ENCODE assay signal across 8 mouse cellular contexts in genomic region chr2:132607141-132608093, GRCm38 (mm10). TPM values are rescaled to one million over a fixed set of nuclear protein-coding genes. Genes with fewer than 3 reads are reported as not detected.
DNase-seq lines count a peak whose midpoint lies in the region; ATAC-seq lines count a peak whose summit lies in the region.

No protein-coding gene starts in this region.

- no peaks in the 10 kb centered on the region for H3K4me1 ChIP-seq in liver, embryonic 16.5 days (ENCODE audit: control insufficient read depth, low read depth, low read length)
- H3K4me1 ChIP-seq in brown adipose tissue, adult 24 weeks (ENCODE audit: control insufficient read depth, insufficient read depth, insufficient read length, low read length) = peaks cover 5% of the 10 kb centered on the region; the same call in 1 of the 2 replicates
- H3K4me1 ChIP-seq in heart, embryonic 13.5 days = peaks cover 16% of the 10 kb centered on the region

- intact Hi-C loops in left cerebral cortex, postnatal 10 days (cut with DNase I) = loop anchor here (5.0 kb wide), 1 partner anchor 80 kb away; the partner anchor contains the start of gene Shld1
- intact Hi-C loops in gastrocnemius, postnatal 36 days (cut with DNase I) = no loop called here

- H3K9me3 ChIP-seq in liver, embryonic 16.5 days (replicated peaks; ENCODE audit: control insufficient read depth, low read length) = no peaks in the 10 kb centered on the region
- peaks cover 5% of the 10 kb centered on the region; the same call in 1 of the 2 replicates for H3K9me3 ChIP-seq in heart, embryonic 13.5 days

- no peaks in the 10 kb centered on the region for H3K36me3 ChIP-seq in liver, embryonic 16.5 days (ENCODE audit: control insufficient read depth, insufficient read depth)
- no peaks in the 10 kb centered on the region for H3K36me3 ChIP-seq in heart, embryonic 13.5 days

- ATAC-seq in liver, embryonic 16.5 days (ENCODE audit: low read depth) = 0 out of 2 replicates have a peak, but pooled peaks have one; percentile 30
- ATAC-seq in heart, embryonic 13.5 days (ENCODE audit: extremely low read depth, insufficient number of reproducible peaks, low FRiP score, low TSS enrichment) = no peak
- peak; percentile 92 for ATAC-seq in neutrophil, adult 5-6 weeks (ENCODE audit: extremely low read depth, insufficient number of reproducible peaks, low FRiP score, poor library complexity, severe bottlenecking)

- H3K4me3 ChIP-seq in liver, embryonic 16.5 days (ENCODE audit: low read depth, low read length) = no peak overlapping the region
- H3K4me3 ChIP-seq in brown adipose tissue, adult 24 weeks (ENCODE audit: insufficient read depth, low read depth, low read length) = no peak overlapping the region
- H3K4me3 ChIP-seq in heart, embryonic 13.5 days = no peak overlapping the region

- H3K27me3 ChIP-seq in liver, embryonic 16.5 days (ENCODE audit: control insufficient read depth, insufficient read depth, low read depth, low read length) = no peaks in the 10 kb centered on the region
- H3K27me3 ChIP-seq in heart, embryonic 13.5 days (replicated peaks) = no peaks in the 10 kb centered on the region

- WGBS in liver, embryonic 16.5 days (ENCODE audit: insufficient replicate concordance) = 40% methylated on average over 10 of the region's 10 CpGs
- WGBS in heart, embryonic 13.5 days = 32% methylated on average over 10 of the region's 10 CpGs

- no peak for DNase-seq in liver
- peak; percentile 51 to 66 for DNase-seq in left cerebral cortex, postnatal 10 days (ENCODE audit: extremely low spot score in 1 of 2, low spot score in 2 of 2)
- DNase-seq in testis, postnatal 10 days (ENCODE audit: low spot score) = no peak
- no peak for DNase-seq in gastrocnemius, postnatal 36 days

- no peak overlapping the region for H3K27ac ChIP-seq in liver, embryonic 16.5 days (ENCODE audit: low read length)
- H3K27ac ChIP-seq in brown adipose tissue, adult 24 weeks (replicated peaks; ENCODE audit: low read depth, low read length) = peak overlapping the region; percentile 46
- H3K27ac ChIP-seq in heart, embryonic 13.5 days (replicated peaks) = peak overlapping the region; percentile 59

- H3K9ac ChIP-seq in liver, embryonic 16.5 days (ENCODE audit: low read depth, low read length) = no peak overlapping the region
- peak overlapping the region; percentile 16; the same call in 1 of the 2 replicates for H3K9ac ChIP-seq in heart, embryonic 13.5 days

- no peak overlapping the region for H3K4me2 ChIP-seq in liver, embryonic 16.5 days (ENCODE audit: low read depth, low read length)
- H3K4me2 ChIP-seq in heart, embryonic 13.5 days = peak overlapping the region; percentile 47

RNA-seq across cellular contexts. Expression of gene Gpcpd1, which starts 19.9 kb away (rescaled TPM):
- polyA plus RNA-seq in liver, embryonic 16.5 days (2015; fragmentation: Nextera tagmentation; extraction: Ambion mirVana) = 69.8 and 70.6 TPM in 2 replicates
- polyA plus RNA-seq in brown adipose tissue, adult 24 weeks (2012; ENCODE audit: insufficient read depth, insufficient read length, missing spikeins) = 15.3 and 23.7 TPM in 2 replicates
- 31.6 and 31.7 TPM in 2 replicates for polyA plus RNA-seq in heart, embryonic 13.5 days (2015; fragmentation: Nextera tagmentation; extraction: Ambion mirVana)
- total RNA-seq in left cerebral cortex, postnatal 10 days (2021) = 100 to 1,000 TPM; 131 to 150 TPM
- total RNA-seq in neutrophil, adult 5-6 weeks (2017) = 559 and 604 TPM in 2 replicates
- total RNA-seq in gastrocnemius, postnatal 36 days (2021) = 100 to 1,000 TPM; 182 to 223 TPM

Comparison
In these comparisons a context has a peak if more than half of its experiments do, and no peak if none do; other contexts are left out.
1. DNase-seq: peak in left cerebral cortex, postnatal 10 days (2 of 2); none in liver (single experiment), testis, postnatal 10 days (single experiment) and gastrocnemius, postnatal 36 days (0 of 2).